Mouse (Mus musculus) bone marrow macrophage, adult 2 months (primary cell): Measurements from ENCODE around the gene 5430427O19Rik.

Experiments
- CTCF ChIP-seq: IDR thresholded peaks from 2 replicates; pipeline ENCODE4 v1.5.1; 2012; ENCODE audit warnings: low read depth, mild to moderate bottlenecking, low read length, moderate library complexity
- POLR2A ChIP-seq: IDR thresholded peaks from 2 replicates; pipeline ENCODE4 v1.6.1; 2012; ENCODE audit warnings: mild to moderate bottlenecking, low read depth, low read length, borderline replicate concordance

GRCm38 (mm10) chrX:85886651-85887050 lies 16.5 kb downstream of the 5430427O19Rik start:
- TF ChIP-seq POLR2A (no peak), CTCF (no peak)
